Mouse (Mus musculus) embryo, embryonic 11.5 days (tissue): Measurements from ENCODE around the gene Olfr313.

ENCODE experiments used
- DNase-seq: peaks from one replicate; pipeline ENCODE4 v3.0.0-alpha.2; 2012; ENCODE audit warnings: low read depth, low spot score

Olfr313 gene

DNA sequence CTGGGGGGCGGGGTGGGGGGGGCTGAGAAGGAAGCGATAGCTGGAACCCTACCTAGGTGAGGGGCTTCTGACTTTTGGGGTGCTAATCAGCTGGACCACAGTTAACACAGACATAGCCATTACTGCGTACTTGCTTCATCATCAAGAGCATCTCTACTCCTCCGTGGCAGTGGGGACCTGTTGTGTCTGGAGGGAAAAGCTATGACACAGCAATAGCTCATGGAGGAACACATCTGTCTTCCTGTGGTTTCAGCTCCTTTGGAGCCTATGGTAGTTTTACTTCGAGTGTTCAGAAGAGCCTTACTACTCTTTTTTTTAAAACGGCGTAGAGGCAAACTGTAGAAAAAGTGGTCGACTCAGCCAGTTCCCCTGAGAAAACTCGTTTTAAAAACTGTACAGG is 32.8 kb downstream of the Olfr313 start:
- no peak for DNase-seq

DNA sequence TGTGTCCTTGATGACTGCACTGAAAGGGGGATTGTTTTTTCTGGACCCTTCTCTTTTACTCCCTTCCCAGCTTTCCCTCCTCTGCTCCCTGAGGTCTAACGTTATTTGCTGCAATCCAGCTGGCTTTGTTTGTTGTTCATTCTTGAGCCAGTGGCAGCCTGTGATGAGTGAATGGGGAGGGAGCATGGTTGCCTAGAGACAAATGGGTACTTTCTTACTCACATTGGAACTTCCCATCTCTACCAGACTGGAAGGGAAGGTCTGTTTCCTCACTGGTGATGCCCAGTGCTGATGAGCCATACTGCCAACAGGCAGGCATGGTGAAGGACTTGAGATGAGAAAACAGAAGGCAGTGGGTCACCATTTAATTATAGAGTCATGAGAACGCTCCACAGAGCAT is 34.9 kb downstream of the Olfr313 start:
- DNase-seq = no peak

DNA sequence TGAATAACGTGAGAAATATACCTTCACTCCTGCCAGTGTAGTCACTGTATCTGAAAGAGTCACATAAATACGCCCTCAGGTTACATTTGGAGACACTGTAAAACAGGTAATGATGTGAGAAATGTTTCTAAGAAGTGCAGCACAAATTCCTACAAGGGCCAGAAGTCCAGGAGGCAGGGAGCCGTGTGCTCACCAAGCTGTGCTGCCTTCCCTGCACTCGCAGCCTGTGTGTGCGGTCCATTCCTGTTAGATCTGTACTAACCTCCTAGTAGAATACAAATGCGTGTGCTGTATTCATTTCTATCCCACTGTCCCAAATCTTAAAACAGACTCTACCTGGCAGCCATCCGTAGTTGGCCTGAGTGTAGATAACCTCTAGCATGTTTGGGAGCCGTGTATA is 45.9 kb downstream of the Olfr313 start:
- no peak for DNase-seq

DNA sequence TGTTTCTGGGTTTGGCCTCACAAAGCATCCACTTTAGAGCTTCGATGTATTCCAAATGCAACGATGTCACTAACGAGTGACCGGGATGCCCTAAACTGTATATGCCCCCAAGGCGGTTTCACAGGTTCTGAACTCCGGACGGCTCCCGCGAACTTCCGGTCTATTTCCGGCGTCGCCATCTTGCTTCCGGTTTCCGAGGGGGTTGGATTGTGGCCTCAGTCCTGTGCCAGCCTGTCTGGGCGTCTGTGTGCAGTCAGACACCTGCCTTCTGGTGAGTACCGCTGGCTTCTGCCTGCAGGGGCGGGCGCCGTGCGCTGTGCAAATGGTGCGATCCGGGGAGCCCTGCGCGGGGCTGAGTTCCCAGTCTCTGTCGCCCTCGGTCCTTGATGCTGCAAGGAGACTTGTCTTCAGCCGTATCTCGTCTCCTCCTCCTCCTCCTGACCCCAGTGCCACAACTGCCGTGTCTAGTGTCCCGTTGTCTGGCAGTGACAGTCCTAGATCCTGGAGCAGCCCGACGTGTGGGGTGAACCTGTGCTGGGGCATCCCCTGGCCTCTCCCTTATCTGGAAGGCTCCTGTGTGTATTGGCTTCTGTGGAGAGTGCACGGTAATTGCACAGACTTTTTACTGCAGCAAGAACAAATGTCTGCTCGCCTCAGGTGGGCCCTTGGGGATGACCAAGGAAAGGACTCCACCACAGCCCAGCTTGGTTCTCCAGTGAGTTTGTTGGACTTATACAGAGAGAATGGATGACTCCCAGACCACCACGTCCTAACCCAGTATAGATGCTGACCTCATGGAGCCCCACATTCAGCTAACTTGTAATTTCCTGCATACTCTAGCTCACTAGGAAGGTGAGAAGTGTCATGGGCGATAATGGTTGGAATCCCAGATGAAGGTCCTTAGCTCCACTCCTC is 52.5 kb downstream of the Olfr313 start, which contains the start of gene 2810021J22Rik:
TSS of gene 2810021J22Rik (plus strand) at position 178 of the 915 bp plus-strand sequence.
- peak; percentile 61 for DNase-seq

DNA sequence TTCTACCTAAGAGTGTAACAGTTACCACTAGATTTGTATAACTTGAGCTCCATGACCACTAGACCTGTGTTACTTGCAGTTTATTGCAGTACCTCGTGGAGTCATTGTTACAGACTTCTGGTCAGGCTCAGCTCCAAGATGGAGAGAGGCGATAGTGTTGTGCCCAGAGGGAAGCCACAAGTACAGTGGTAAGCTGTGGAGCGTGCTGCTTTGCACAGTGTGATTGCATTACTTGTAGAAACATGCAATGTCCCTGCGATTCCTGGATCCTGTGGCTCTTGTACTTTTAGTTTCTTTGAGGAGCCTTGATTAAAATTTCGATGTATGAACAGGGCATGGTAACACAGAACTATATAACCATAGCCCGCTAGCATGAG is 53.1 kb downstream of the Olfr313 start:
- DNase-seq = no peak
